Mouse (Mus musculus) lung, postnatal 0 days (tissue): ENCODE measurements around the gene Zfp87. TPM values are rescaled to one million over a fixed set of nuclear protein-coding genes. Genes with fewer than 3 reads are reported as not detected.

Experiments
- ATAC-seq: fragments of 200-750 bp; cut with Nextera tagmentation; 2 replicates; pipeline ENCODE4 v1.8.0; 2017; ENCODE audit warnings: moderate library complexity
- DNase-seq: peaks from one replicate; pipeline ENCODE4 v3.0.0-alpha.2; 2016; ENCODE audit warnings: low spot score
- H3K27ac ChIP-seq: fragments of 300-500 bp; sonication (generic); 2 replicates; pipeline ENCODE4 v1.5.1; 2014; ENCODE audit warnings: antibody characterized with exemption, mild to moderate bottlenecking, low read length, mixed read lengths
- H3K27me3 ChIP-seq: fragments of 300-500 bp; sonication (generic); replicated peaks from 2 replicates; pipeline ENCODE4 v1.6.1; 2014; ENCODE audit warnings: low read length, mixed read lengths; ENCODE audit not compliant: insufficient read depth
- H3K36me3 ChIP-seq: fragments of 300-500 bp; sonication (generic); 2 replicates; pipeline ENCODE4 v1.6.1; 2014; ENCODE audit warnings: low read length, mixed read lengths; ENCODE audit not compliant: insufficient read depth
- H3K4me1 ChIP-seq: fragments of 300-500 bp; sonication (generic); 2 replicates; pipeline ENCODE4 v1.6.1; 2014; ENCODE audit warnings: antibody characterized with exemption, low read depth, low read length, mixed read lengths; ENCODE audit not compliant: insufficient read depth
- H3K4me2 ChIP-seq: fragments of 300-500 bp; sonication (generic); replicated peaks from 2 replicates; pipeline ENCODE4 v1.6.1; 2014; ENCODE audit warnings: low read depth, mild to moderate bottlenecking, low read length, moderate library complexity, mixed read lengths
- H3K4me3 ChIP-seq: fragments of 300-500 bp; sonication (generic); 2 replicates; pipeline ENCODE4 v1.5.1; 2014; ENCODE audit warnings: low read depth, low read length
- H3K9ac ChIP-seq: fragments of 300-500 bp; sonication (generic); replicated peaks from 2 replicates; pipeline ENCODE4 v1.6.1; 2014; ENCODE audit warnings: low read depth, mild to moderate bottlenecking
- H3K9me3 ChIP-seq: fragments of 300-500 bp; sonication (generic); 2 replicates; pipeline ENCODE4 v1.6.1; 2016; ENCODE audit warnings: low read length, mixed read lengths
- CTCF ChIP-seq: IDR thresholded peaks from 2 replicates; pipeline ENCODE4 v1.5.1; 2016; ENCODE audit warnings: antibody characterized with exemption, mild to moderate bottlenecking
- EP300 ChIP-seq: IDR thresholded peaks from 2 replicates; pipeline ENCODE4 v1.6.1; 2016; ENCODE audit warnings: antibody characterized with exemption, mild to moderate bottlenecking, control low read depth
- WGBS: fragments of 180-500 bp; shearing (Covaris S2); extraction: QIAGEN DNeasy Blood & Tissue Kit; methylation state at CpG from one replicate; pipeline ENCODE4 v1.1.7; 2014; 5-methylcytosine and 5-hydroxymethylcytosine counted together
- polyA plus RNA-seq: library from polyadenylated mRNA; unstranded; fragments of >200 nt; fragmentation: Nextera tagmentation; extraction: Ambion mirVana; gene quantifications from 2 replicates; pipeline ENCODE4 v1.2.1, GENCODE M21; 2015

Gene Zfp87
- polyA plus RNA-seq, 1 experiment from 2014 or later, result 40.5 TPM

- no peaks in the 10 kb centered on the region for H3K9me3 ChIP-seq
- H3K4me1 ChIP-seq, result no peaks in the 10 kb centered on the region
- DNase-seq, result no peak
- no peaks in the 10 kb centered on the region for H3K36me3 ChIP-seq
- no peak for ATAC-seq
- H3K27ac ChIP-seq, result no peak overlapping the region
- H3K4me3 ChIP-seq, result no peak overlapping the region
- H3K9ac ChIP-seq, result no peak overlapping the region
- H3K27me3 ChIP-seq, result no peaks in the 10 kb centered on the region
- WGBS, result 77% methylated on average over 3 of the region's 3 CpGs
- H3K4me2 ChIP-seq, result no peak overlapping the region
- no peak for TF ChIP-seq EP300
- TF ChIP-seq CTCF, result no peak
Measured at GRCm38 (mm10) chr13:67527049-67527730, 1.2 kb upstream of the Zfp87 start.

- Histone ChIP-seq H3K4me1 (peaks cover 3% of the 10 kb centered on the region; the same call in 1 of the 2 replicates), H3K27ac (no peak overlapping the region), H3K4me2 (no peak overlapping the region), H3K36me3 (no peaks in the 10 kb centered on the region), H3K9me3 (no peaks in the 10 kb centered on the region), H3K9ac (no peak overlapping the region), H3K4me3 (no peak overlapping the region), H3K27me3 (no peaks in the 10 kb centered on the region)
- ATAC-seq (no peak), DNase-seq (no peak)
- 77% methylated on average over 1 of the region's 1 CpGs for WGBS
- TF ChIP-seq CTCF (no peak), EP300 (no peak)
Measured at GRCm38 (mm10) chr13:67500908-67501307, 25.1 kb downstream of the Zfp87 start.

- WGBS, result 2% methylated on average over 22 of the region's 22 CpGs
- peak; percentile 92 for DNase-seq
- Histone ChIP-seq H3K27ac (no peak within 1 kb of the TSS), H3K4me3 (peak within 1 kb of the TSS; percentile 66), H3K9ac (peak within 1 kb of the TSS; percentile 62), H3K4me1 (peaks cover 3% of the 10 kb centered on the region; the same call in 1 of the 2 replicates), H3K4me2 (peak within 1 kb of the TSS; percentile 86), H3K36me3 (0 out of 2 replicates have a peak, but pooled peaks cover 2% of the 10 kb centered on the region), H3K27me3 (no peaks in the 10 kb centered on the region), H3K9me3 (no peaks in the 10 kb centered on the region)
- peak; percentile 97 for ATAC-seq
- TF ChIP-seq EP300 (no peak), CTCF (no peak)
Measured at GRCm38 (mm10) chr13:67500084-67500719, 25.8 kb downstream of the Zfp87 start, which contains the start of gene Zfp58. TSS of gene Zfp58 (minus strand) at chr13:67500555.

GRCm38 (mm10) chr13:67495631-67496030 is 30.3 kb downstream of the Zfp87 start:
- 88% methylated on average over 1 of the region's 1 CpGs for WGBS
- Histone ChIP-seq H3K4me1 (peaks cover 3% of the 10 kb centered on the region; the same call in 1 of the 2 replicates), H3K9ac (no peak overlapping the region), H3K9me3 (peaks cover 8% of the 10 kb centered on the region), H3K4me3 (no peak overlapping the region), H3K27me3 (no peaks in the 10 kb centered on the region), H3K36me3 (peaks cover 31% of the 10 kb centered on the region), H3K4me2 (no peak overlapping the region), H3K27ac (no peak overlapping the region)
- no peak for ATAC-seq
- DNase-seq, result no peak
- TF ChIP-seq EP300 (no peak), CTCF (no peak)

GRCm38 (mm10) chr13:67484424-67484811 is 41.6 kb downstream of the Zfp87 start:
- ATAC-seq (peak; percentile 27), DNase-seq (no peak)
- H3K27me3 ChIP-seq, result no peaks in the 10 kb centered on the region
- peak overlapping the region; percentile 63 for H3K4me3 ChIP-seq
- no peak overlapping the region for H3K27ac ChIP-seq
- TF ChIP-seq CTCF (no peak), EP300 (no peak)
- no peaks in the 10 kb centered on the region for H3K36me3 ChIP-seq
- peak overlapping the region; percentile 54 for H3K4me2 ChIP-seq
- peaks cover 4% of the 10 kb centered on the region; the same call in 1 of the 2 replicates for H3K4me1 ChIP-seq
- WGBS, result 28% methylated on average over 8 of the region's 8 CpGs
- H3K9ac ChIP-seq, result peak overlapping the region; percentile 65; the same call in 1 of the 2 replicates
- no peaks in the 10 kb centered on the region for H3K9me3 ChIP-seq

GRCm38 (mm10) chr13:67483625-67484423 is 42.2 kb downstream of the Zfp87 start, which contains the start of gene Zfp874b:
TSS of gene Zfp874b (minus strand) at chr13:67484258.
- ATAC-seq (peak; percentile 97), DNase-seq (peak; percentile 96)
- Histone ChIP-seq H3K9ac (peak within 1 kb of the TSS; percentile 65), H3K27ac (peak within 1 kb of the TSS; percentile 69), H3K27me3 (no peaks in the 10 kb centered on the region), H3K4me2 (peak within 1 kb of the TSS; percentile 54), H3K9me3 (no peaks in the 10 kb centered on the region), H3K36me3 (no peaks in the 10 kb centered on the region), H3K4me1 (peaks cover 4% of the 10 kb centered on the region; the same call in 1 of the 2 replicates), H3K4me3 (peak within 1 kb of the TSS; percentile 63)
- 3% methylated on average over 20 of the region's 20 CpGs for WGBS
- peak; percentile 41; the same call in 1 of the 2 replicates for TF ChIP-seq EP300
- 0 out of 2 replicates have a peak, but pooled peaks have one; percentile 2 for TF ChIP-seq CTCF
